Mouse (Mus musculus) spleen, adult 2 months (tissue): ENCODE measurements around the gene Fmo6.

Experiments
- CTCF ChIP-seq: fragments of 200-500 bp; IDR thresholded peaks from 2 replicates; pipeline ENCODE4 v1.5.1; 2011; ENCODE audit warnings: mild to moderate bottlenecking, inconsistent platforms; ENCODE audit not compliant: insufficient read depth, insufficient read length, insufficient replicate concordance; ENCODE audit errors: extremely low read depth
- POLR2A ChIP-seq: fragments of 200-500 bp; IDR thresholded peaks from 2 replicates; pipeline ENCODE4 v1.6.1; 2011; ENCODE audit warnings: low read depth, low read length, inconsistent platforms

- no peak for TF ChIP-seq POLR2A
- no peak for TF ChIP-seq CTCF
Measured at GRCm38 (mm10) chr1:162946837-162947558, 9.7 kb upstream of the Fmo6 start.
